Mouse (Mus musculus): ENCODE results near the gene Gk2. TPM values are rescaled to one million over a fixed set of nuclear protein-coding genes. Genes with fewer than 3 reads are reported as not detected.

Gk2 gene
- total RNA-seq, 2 experiments from 2014 or later, result not detected

GRCm38 (mm10) chr5:97429976-97430375, 26.8 kb downstream of the Gk2 start:
- H3K4me3 ChIP-seq, result no peak overlapping the region
- no peak overlapping the region for H3K27ac ChIP-seq
- no peak for TF ChIP-seq CTCF (IDR thresholded peaks at IDR 0.05)
- intact Hi-C loops (cut with DNase I), result no loop called here
- no peak for DNase-seq (ENCODE audit: extremely low spot score in 1 of 2, low spot score in 2 of 2)

GRCm38 (mm10) chr5:97421669-97422068, 35.2 kb downstream of the Gk2 start:
- no peak overlapping the region for H3K27ac ChIP-seq
- H3K4me3 ChIP-seq, result no peak overlapping the region
- intact Hi-C loops (cut with DNase I), result no loop called here
- no peak for DNase-seq (ENCODE audit: extremely low spot score in 1 of 2, low spot score in 2 of 2)
- no peak for TF ChIP-seq CTCF (IDR thresholded peaks at IDR 0.05)

- Histone ChIP-seq H3K27ac (no peak overlapping the region), H3K4me3 (no peak overlapping the region)
- no peak for TF ChIP-seq CTCF (IDR thresholded peaks at IDR 0.05)
- intact Hi-C loops (cut with DNase I), result no loop called here
- DNase-seq (ENCODE audit: extremely low spot score in 1 of 2, low spot score in 2 of 2), result no peak
Observed at GRCm38 (mm10) chr5:97417185-97417584, 39.6 kb downstream of the Gk2 start.

- DNase-seq (ENCODE audit: extremely low spot score in 1 of 2, low spot score in 2 of 2), result no peak
- intact Hi-C loops (cut with DNase I), result no loop called here
- no peak for TF ChIP-seq CTCF (IDR thresholded peaks at IDR 0.05)
- Histone ChIP-seq H3K27ac (no peak overlapping the region), H3K4me3 (no peak overlapping the region)
Observed at GRCm38 (mm10) chr5:97415837-97416236, 41.0 kb downstream of the Gk2 start.

- DNase-seq (ENCODE audit: extremely low spot score in 1 of 2, low spot score in 2 of 2), result no peak
- intact Hi-C loops (cut with DNase I), result no loop called here
- no peak for TF ChIP-seq CTCF (IDR thresholded peaks at IDR 0.05)
- Histone ChIP-seq H3K4me3 (no peak overlapping the region), H3K27ac (no peak overlapping the region)
Observed at GRCm38 (mm10) chr5:97413716-97414115, 43.1 kb downstream of the Gk2 start.

- Histone ChIP-seq H3K4me3 (no peak overlapping the region), H3K27ac (no peak overlapping the region)
- intact Hi-C loops (cut with DNase I), result no loop called here
- no peak for DNase-seq (ENCODE audit: extremely low spot score in 1 of 2, low spot score in 2 of 2)
- TF ChIP-seq CTCF (IDR thresholded peaks at IDR 0.05), result no peak
Observed at GRCm38 (mm10) chr5:97410190-97410589, 46.6 kb downstream of the Gk2 start.

GRCm38 (mm10) chr5:97409234-97409704, 47.6 kb downstream of the Gk2 start:
- DNase-seq (ENCODE audit: extremely low spot score in 1 of 2, low spot score in 2 of 2), result no peak
- Histone ChIP-seq H3K27ac (no peak overlapping the region), H3K4me3 (no peak overlapping the region)
- TF ChIP-seq CTCF (IDR thresholded peaks at IDR 0.05), result no peak
- intact Hi-C loops (cut with DNase I), result no loop called here

Other genes starting within 250 kb of the Gk2 start
- under 1 TPM in 1 of 2 experiments, not detected in 1; 0.16 TPM for gene Naa11, start 64.6 kb downstream of the Gk2 start, total RNA-seq (2021)

All from left cerebral cortex, adult 2 months (tissue).